Mouse (Mus musculus) testis, adult 2 months (tissue): ENCODE data around the gene Pard3.

ENCODE experiments used
- CTCF ChIP-seq: fragments of 200-500 bp; IDR thresholded peaks from 2 replicates; pipeline ENCODE4 v1.5.1; 2012; ENCODE audit warnings: low read depth, mild to moderate bottlenecking, inconsistent platforms, low read length, moderate library complexity; ENCODE audit not compliant: control insufficient read depth, insufficient read depth, insufficient replicate concordance
- POLR2A ChIP-seq: fragments of 200-500 bp; IDR thresholded peaks from 2 replicates; pipeline ENCODE4 v1.6.1; 2012; ENCODE audit warnings: low read depth, mild to moderate bottlenecking, inconsistent platforms, low read length, moderate library complexity; ENCODE audit not compliant: control insufficient read depth

DNA sequence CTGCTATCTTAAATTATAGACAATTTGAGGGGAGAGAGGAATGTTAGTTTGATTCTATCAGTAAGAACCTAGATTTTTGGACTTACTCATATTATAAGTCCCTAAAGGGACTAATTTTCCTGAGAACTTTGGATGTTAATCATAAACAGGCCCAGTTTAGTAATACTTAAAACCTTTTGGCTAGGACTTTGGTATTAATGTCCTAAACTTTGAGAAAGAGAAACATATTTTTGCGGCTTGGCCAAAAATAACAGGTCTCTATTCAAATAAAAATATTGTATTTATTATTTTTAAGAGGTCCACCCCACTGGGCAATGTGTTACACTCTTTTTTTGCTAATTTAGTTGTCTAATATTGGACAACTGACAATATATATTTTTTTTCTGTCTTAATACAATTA is 271.5 kb downstream of the Pard3 start:
- TF ChIP-seq CTCF (no peak), POLR2A (no peak)
